Mouse (Mus musculus) ES-E14 (cell line): ENCODE results near the gene Rhd. TPM values are rescaled to one million over a fixed set of nuclear protein-coding genes. Genes with fewer than 3 reads are reported as not detected.
"Not testable (repeated sequence)": the region's sequence is repeated elsewhere in the genome, so short reads cannot be mapped to it uniquely, and the experiment has no call there.

Experiments
- DNase-seq: peaks from one replicate; pipeline ENCODE4 v3.0.0-alpha.2; 2013; ENCODE audit warnings: low read depth, low spot score
- H3K27ac ChIP-seq: 2 replicates; pipeline ENCODE4 v1.5.1; 2012; ENCODE audit warnings: low read depth, mild to moderate bottlenecking, low read length, moderate library complexity, mixed read lengths; ENCODE audit not compliant: poor library complexity, insufficient read depth, severe bottlenecking
- H3K36me3 ChIP-seq: 2 replicates; pipeline ENCODE4 v1.6.1; 2012; ENCODE audit warnings: mild to moderate bottlenecking, low read length, moderate library complexity, mixed read lengths; ENCODE audit not compliant: control insufficient read depth, poor library complexity, insufficient read depth, severe bottlenecking
- H3K4me1 ChIP-seq, 2 experiments: fragments of 150-350 bp in 1 of 2; sonication (generic) in 1 of 2; 2 replicates each; pipeline ENCODE4 v1.6.1; 2012; ENCODE audit warnings: low read length in 2 of 2, mild to moderate bottlenecking in 1 of 2, mixed read lengths in 1 of 2; ENCODE audit not compliant: control insufficient read depth in 2 of 2, insufficient read depth in 2 of 2, poor library complexity in 1 of 2
- H3K4me3 ChIP-seq, 2 experiments: fragments of 150-350 bp in 1 of 2; sonication (generic) in 1 of 2; 2 replicates each; pipeline ENCODE4 v1.5.1; 2012; ENCODE audit warnings: low read length in 2 of 2, low read depth in 1 of 2, mild to moderate bottlenecking in 1 of 2, mixed read lengths in 1 of 2; ENCODE audit not compliant: insufficient read depth in 1 of 2, poor library complexity in 1 of 2, severe bottlenecking in 1 of 2
- H3K9ac ChIP-seq: 2 replicates; pipeline ENCODE4 v1.6.1; 2012; ENCODE audit warnings: low read depth, mild to moderate bottlenecking, low read length, mixed read lengths; ENCODE audit not compliant: poor library complexity, insufficient read depth, severe bottlenecking
- H3K9me3 ChIP-seq: fragments of 150-350 bp; sonication (generic); 2 replicates; pipeline ENCODE4 v1.6.1; 2012; ENCODE audit warnings: low read depth, mild to moderate bottlenecking, low read length; ENCODE audit not compliant: control insufficient read depth, insufficient read depth
- CHD2 ChIP-seq: IDR thresholded peaks from 2 replicates; pipeline ENCODE4 v1.6.1; 2014; ENCODE audit warnings: mild to moderate bottlenecking, low read depth, low read length, inconsistent platforms
- HCFC1 ChIP-seq: IDR thresholded peaks from 2 replicates; pipeline ENCODE4 v1.6.1; 2012; ENCODE audit warnings: low read length, inconsistent platforms, borderline replicate concordance; ENCODE audit not compliant: insufficient read depth
- MAFK ChIP-seq: IDR thresholded peaks from 2 replicates; pipeline ENCODE4 v1.6.1; 2014; ENCODE audit warnings: mild to moderate bottlenecking, low read depth, low read length, inconsistent platforms; ENCODE audit not compliant: insufficient read depth
- ZC3H11A ChIP-seq: IDR thresholded peaks from 2 replicates; pipeline ENCODE4 v1.6.1; 2012; ENCODE audit warnings: low read depth, mild to moderate bottlenecking, inconsistent platforms, low read length, borderline replicate concordance
- ZNF384 ChIP-seq: IDR thresholded peaks from 2 replicates; pipeline ENCODE4 v1.6.1; 2012; ENCODE audit warnings: low read depth, low read length, inconsistent platforms
- in situ Hi-C, 2 experiments: fragments of 600-800 bp; cut with MboI; formaldehyde crosslinking; loops; one replicate each; pipeline ENCODE4 v1.15.1; 2025; ENCODE audit warnings: low sequenced_read_pairs in 2 of 2, inconsistent platforms in 1 of 2; ENCODE audit not compliant: unreplicated experiment in 2 of 2
- total RNA-seq: library from RNA; depleted of rRNA; stranded (reverse); fragments of 300-350 nt; gene quantifications from 2 replicates; pipeline ENCODE4 v1.2.3, GENCODE M21; 2012

Gene Rhd
- total RNA-seq, 1 experiment, result 12.4 TPM

- no peak for DNase-seq
- no peak overlapping the region for H3K9ac ChIP-seq
- H3K4me3 ChIP-seq, result no peak overlapping the region
- TF ChIP-seq ZC3H11A, result no peak
- no peak for TF ChIP-seq HCFC1
- no peak for TF ChIP-seq ZNF384
- TF ChIP-seq MAFK, result no peak
- no peak for TF ChIP-seq CHD2
- H3K9me3 ChIP-seq, result no peaks in the 10 kb centered on the region
- in situ Hi-C loops, result no loop called here
- no peak overlapping the region; the same call in 1 of the 2 replicates for H3K27ac ChIP-seq
- peaks cover 17% of the 10 kb centered on the region for H3K36me3 ChIP-seq
- peaks cover 2% of the 10 kb centered on the region in 2 experiments; a peak in 1 of 4 replicates for H3K4me1 ChIP-seq
Measured at GRCm38 (mm10) chr4:134826348-134826747, 38.0 kb upstream of the Rhd start.

GRCm38 (mm10) chr4:134827806-134828205, 36.5 kb upstream of the Rhd start:
- Histone ChIP-seq H3K4me1 (peaks cover 2% of the 10 kb centered on the region in 2 experiments; a peak in 1 of 4 replicates), H3K9me3 (no peaks in the 10 kb centered on the region), H3K4me3 (no peak overlapping the region), H3K9ac (no peak overlapping the region), H3K27ac (no peak overlapping the region), H3K36me3 (peaks cover 15% of the 10 kb centered on the region)
- in situ Hi-C loops, result no loop called here
- DNase-seq, result no peak
- no peak for TF ChIP-seq MAFK
- TF ChIP-seq ZNF384, result no peak
- TF ChIP-seq HCFC1, result no peak
- no peak for TF ChIP-seq CHD2

GRCm38 (mm10) chr4:134831934-134832333, 32.4 kb upstream of the Rhd start:
- Histone ChIP-seq H3K4me3 (no peak overlapping the region), H3K9ac (no peak overlapping the region), H3K27ac (no peak overlapping the region), H3K4me1 (peaks cover 0 to 2% of the 10 kb centered on the region in 2 experiments; a peak in 1 of 4 replicates), H3K9me3 (no peaks in the 10 kb centered on the region), H3K36me3 (peaks cover 15% of the 10 kb centered on the region)
- DNase-seq, result no peak
- in situ Hi-C loops, result no loop called here
- no peak for TF ChIP-seq ZNF384
- TF ChIP-seq CHD2, result no peak
- TF ChIP-seq ZC3H11A, result no peak
- TF ChIP-seq HCFC1, result no peak
- no peak for TF ChIP-seq MAFK

GRCm38 (mm10) chr4:134835486-134835885, 28.9 kb upstream of the Rhd start:
- TF ChIP-seq ZC3H11A (no peak), CHD2 (no peak), MAFK (no peak), HCFC1 (no peak), ZNF384 (no peak)

GRCm38 (mm10) chr4:134838221-134838620, 26.1 kb upstream of the Rhd start:
- in situ Hi-C loops, result no loop called here
- H3K9ac ChIP-seq, result no peak overlapping the region; the same call in 1 of the 2 replicates
- no peak overlapping the region for H3K4me3 ChIP-seq
- peak overlapping the region; percentile 58; the same call in 1 of the 2 replicates for H3K27ac ChIP-seq
- peaks cover 2% of the 10 kb centered on the region; the same call in 1 of the 2 replicates for H3K36me3 ChIP-seq
- DNase-seq, result no peak
- TF ChIP-seq CHD2 (no peak), ZC3H11A (no peak), MAFK (no peak), HCFC1 (no peak), ZNF384 (no peak)
- no peaks in the 10 kb centered on the region for H3K9me3 ChIP-seq
- H3K4me1 ChIP-seq, result peaks cover 2 to 6% of the 10 kb centered on the region in 2 experiments; a peak in 2 of 4 replicates

More at GRCm38 (mm10) chr4:134835486-134835885, 28.9 kb upstream of the Rhd start:
- no peak for DNase-seq
- Histone ChIP-seq H3K27ac (no peak overlapping the region), H3K9ac (no peak overlapping the region), H3K36me3 (peaks cover 10% of the 10 kb centered on the region), H3K4me1 (peaks cover 2 to 6% of the 10 kb centered on the region in 2 experiments; a peak in 2 of 4 replicates), H3K4me3 (no peak overlapping the region), H3K9me3 (no peaks in the 10 kb centered on the region)
- in situ Hi-C loops, result no loop called here

- H3K27ac ChIP-seq, DNase-seq, H3K4me1 ChIP-seq, H3K9me3 ChIP-seq, H3K9ac ChIP-seq, in situ Hi-C loops, H3K36me3 ChIP-seq, H3K4me3 ChIP-seq: not testable (repeated sequence)
Measured at GRCm38 (mm10) chr4:134838706-134839105, 25.6 kb upstream of the Rhd start.
